Mouse (Mus musculus) testis, postnatal 14 days (tissue): Measurements from ENCODE around the gene Agbl1.
A peak's percentile ranks its signal among the peaks of the same experiment; 100 is the strongest.
"Not testable (repeated sequence)": the region's sequence is repeated elsewhere in the genome, so short reads cannot be mapped to it uniquely, and the experiment has no call there.

Experiments
- DNase-seq: peaks from one replicate; pipeline ENCODE4 v3.0.0; 2021; ENCODE audit warnings: low spot score

The Agbl1 gene

GRCm38 (mm10) chr7:76229311-76229937 lies at the start of gene Agbl1:
Gene Agbl1, plus strand, starts transcription at chr7:76229887.
- no peak for DNase-seq

GRCm38 (mm10) chr7:76185005-76185658 lies 44.6 kb upstream of the Agbl1 start:
- no peak for DNase-seq

GRCm38 (mm10) chr7:76185681-76186121 lies 44.0 kb upstream of the Agbl1 start:
- no peak for DNase-seq

- DNase-seq = no peak
Observed at GRCm38 (mm10) chr7:76218546-76218945, 11.1 kb upstream of the Agbl1 start.

GRCm38 (mm10) chr7:76219797-76220469 lies 9.8 kb upstream of the Agbl1 start:
- DNase-seq = no peak

- DNase-seq = no peak
Observed at GRCm38 (mm10) chr7:76222691-76223090, 7.0 kb upstream of the Agbl1 start.

GRCm38 (mm10) chr7:76228881-76229280 lies 806 bp upstream of the Agbl1 start:
- no peak for DNase-seq

GRCm38 (mm10) chr7:76234321-76234720 lies 4.6 kb downstream of the Agbl1 start:
- no peak for DNase-seq

GRCm38 (mm10) chr7:76237497-76237896 lies 7.8 kb downstream of the Agbl1 start:
- DNase-seq = no peak

GRCm38 (mm10) chr7:76244839-76245238 lies 15.2 kb downstream of the Agbl1 start:
- DNase-seq = not testable (repeated sequence)

- no peak for DNase-seq
Observed at GRCm38 (mm10) chr7:76275061-76275460, 45.4 kb downstream of the Agbl1 start.

- DNase-seq = no peak
Observed at GRCm38 (mm10) chr7:76282831-76283230, 53.1 kb downstream of the Agbl1 start.

GRCm38 (mm10) chr7:76287531-76287930 lies 57.8 kb downstream of the Agbl1 start:
- DNase-seq = no peak

- DNase-seq = no peak
Observed at GRCm38 (mm10) chr7:76321866-76322553, 92.3 kb downstream of the Agbl1 start.

- DNase-seq = no peak
Observed at GRCm38 (mm10) chr7:76326091-76326490, 96.4 kb downstream of the Agbl1 start.

- no peak for DNase-seq
Observed at GRCm38 (mm10) chr7:76339308-76339707, 109.6 kb downstream of the Agbl1 start.

- DNase-seq = no peak
Observed at GRCm38 (mm10) chr7:76341601-76342000, 111.9 kb downstream of the Agbl1 start.

GRCm38 (mm10) chr7:76353469-76353868 lies 123.8 kb downstream of the Agbl1 start:
- DNase-seq = peak; percentile 30

- DNase-seq = peak; percentile 4
Observed at GRCm38 (mm10) chr7:76354510-76354909, 124.8 kb downstream of the Agbl1 start.

- DNase-seq = no peak
Observed at GRCm38 (mm10) chr7:76371269-76371668, 141.6 kb downstream of the Agbl1 start.

GRCm38 (mm10) chr7:76379493-76379892 lies 149.8 kb downstream of the Agbl1 start:
- DNase-seq = no peak

GRCm38 (mm10) chr7:76381986-76382385 lies 152.3 kb downstream of the Agbl1 start:
- no peak for DNase-seq

- DNase-seq = no peak
Observed at GRCm38 (mm10) chr7:76389240-76389639, 159.6 kb downstream of the Agbl1 start.
